Mouse (Mus musculus) cortical plate, adult 2 months (tissue): ENCODE results near the gene Gm17018.

Source experiments
- CTCF ChIP-seq: fragments of 200-500 bp; IDR thresholded peaks from 2 replicates; pipeline ENCODE4 v1.5.1; 2011; ENCODE audit warnings: mild to moderate bottlenecking, control low read depth, low read length; ENCODE audit not compliant: insufficient read depth; ENCODE audit errors: extremely low read depth
- POLR2A ChIP-seq: fragments of 200-500 bp; IDR thresholded peaks from 2 replicates; pipeline ENCODE4 v1.6.1; 2011; ENCODE audit warnings: mild to moderate bottlenecking, low read length, control low read depth; ENCODE audit not compliant: insufficient read depth; ENCODE audit errors: extremely low read depth

DNA sequence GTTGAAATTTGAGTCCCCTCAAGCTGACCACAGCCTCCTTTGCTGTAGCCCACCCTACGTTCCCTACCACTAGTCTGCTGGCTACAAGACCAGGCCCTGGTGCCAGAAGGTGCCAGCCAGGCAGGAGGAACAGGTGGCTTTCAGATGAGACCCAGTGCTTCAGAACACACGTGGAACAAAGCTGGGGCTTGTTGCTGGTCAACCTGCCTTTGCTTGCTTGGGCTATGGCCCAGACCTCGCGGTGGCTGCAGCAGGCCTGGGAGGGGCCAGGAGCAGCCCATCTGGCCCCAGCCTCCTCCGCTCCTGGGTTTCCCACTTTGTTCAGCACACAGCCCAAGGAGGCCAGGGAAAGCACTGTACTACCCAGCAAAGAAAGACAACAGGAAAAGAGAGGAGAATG lies 50.4 kb downstream of the Gm17018 start:
- no peak for TF ChIP-seq CTCF
- TF ChIP-seq POLR2A = no peak
